Mouse (Mus musculus): ENCODE measurements around the gene Ctdsp2. TPM values are rescaled to one million over a fixed set of nuclear protein-coding genes. Genes with fewer than 3 reads are reported as not detected.

Ctdsp2 gene
- total and polyA plus RNA-seq, 3 experiments = 8.9 to 21.9 (median 20.2) TPM

DNA sequence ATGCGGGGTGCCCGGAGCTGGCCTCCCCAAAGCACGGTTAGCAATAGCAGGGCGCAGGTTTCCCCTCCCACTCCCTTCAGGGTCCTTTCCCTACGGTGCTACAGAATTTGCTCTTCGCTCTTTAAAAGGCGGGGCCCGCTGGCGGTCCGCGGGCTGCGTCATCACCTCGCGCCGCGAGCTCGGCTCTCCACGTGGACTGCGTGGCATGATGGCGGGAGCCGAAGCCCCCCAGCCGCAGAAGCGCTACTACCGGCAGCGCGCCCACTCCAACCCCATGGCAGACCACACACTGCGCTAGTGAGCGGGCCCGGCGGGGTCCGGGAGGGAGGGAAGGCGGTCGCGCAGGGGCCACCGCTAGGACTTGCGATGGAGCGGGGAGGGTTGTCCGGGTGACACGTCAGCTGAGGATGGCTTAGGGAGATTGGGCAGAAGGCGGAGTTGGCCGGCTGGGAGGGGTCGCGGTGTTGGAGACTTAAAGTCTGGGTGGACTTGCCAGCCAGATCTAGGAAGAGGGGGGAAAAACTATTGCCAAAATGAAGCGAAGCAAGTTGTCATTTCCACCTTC, 63.3 kb downstream of the Ctdsp2 start (continued):
- TF ChIP-seq MEF2A (IDR thresholded peaks at IDR 0.05; ENCODE audit: borderline replicate concordance, low read depth, low read length) (no peak; the same call in 1 of the 2 replicates), USF1 (IDR thresholded peaks at IDR 0.05; ENCODE audit: low read depth, low read length) (peak; percentile 63), POLR2AphosphoS2 (IDR thresholded peaks at IDR 0.05; ENCODE audit: low read depth, low read length) (no peak), IRF4 (IDR thresholded peaks at IDR 0.05; ENCODE audit: low read depth, low read length) (0 out of 2 replicates have a peak, but pooled peaks have one; percentile 26), ZNF384 (IDR thresholded peaks at IDR 0.05; ENCODE audit: low read depth, low read length) (no peak), MAFK (IDR thresholded peaks at IDR 0.05; ENCODE audit: insufficient replicate concordance, low read length) (no peak), ZC3H11A (IDR thresholded peaks at IDR 0.05; ENCODE audit: low read depth, low read length) (no peak), E2F4 (IDR thresholded peaks at IDR 0.05; ENCODE audit: insufficient replicate concordance, low read depth, low read length) (no peak), SIN3A (IDR thresholded peaks at IDR 0.05; ENCODE audit: low read length) (peak; percentile 99), PAX5 (IDR thresholded peaks at IDR 0.05; ENCODE audit: low read length) (no peak), MXI1 (IDR thresholded peaks at IDR 0.05; ENCODE audit: low read depth, low read length) (peak; percentile 100), ETS1 (conservative IDR thresholded peaks at IDR 0.05; ENCODE audit: low read depth, low read length) (no peak), ZKSCAN1 (IDR thresholded peaks at IDR 0.05; ENCODE audit: borderline replicate concordance, low read depth, low read length) (no peak), TCF12 (IDR thresholded peaks at IDR 0.05; ENCODE audit: low read depth, low read length) (peak; percentile 84), MYC (IDR thresholded peaks at IDR 0.05; ENCODE audit: low read depth, low read length) (peak; percentile 98), GABPA (IDR thresholded peaks at IDR 0.05; ENCODE audit: insufficient replicate concordance, low read depth, low read length) (no peak; the same call in 1 of the 2 replicates), NELFE (IDR thresholded peaks at IDR 0.05; ENCODE audit: low read depth, low read length) (no peak), SMC3 (IDR thresholded peaks at IDR 0.05; ENCODE audit: low read depth, low read length) (no peak), HCFC1 (IDR thresholded peaks at IDR 0.05; ENCODE audit: low read depth, low read length) (peak; percentile 88)

- peak overlapping the region; percentile 45 for H3K9ac ChIP-seq (ENCODE audit: insufficient read depth, low read depth)
- H3K27ac ChIP-seq (ENCODE audit: insufficient read depth, low read depth) = no peak overlapping the region
- H3K79me2 ChIP-seq (replicated peaks; ENCODE audit: control insufficient read depth, extremely low read depth, insufficient read depth, poor library complexity, severe bottlenecking) = peaks cover 5% of the 10 kb centered on the region; the same call in 1 of the 2 replicates
- TF ChIP-seq ZNF384 (IDR thresholded peaks at IDR 0.05; ENCODE audit: low read depth, low read length) (peak; percentile 83), IRF4 (IDR thresholded peaks at IDR 0.05; ENCODE audit: low read depth, low read length) (no peak), MAX (IDR thresholded peaks at IDR 0.05; ENCODE audit: low read length) (peak; percentile 69), ZMIZ1 (IDR thresholded peaks at IDR 0.05; ENCODE audit: low read depth, low read length) (peak; percentile 78; the same call in 1 of the 2 replicates), CHD1 (IDR thresholded peaks at IDR 0.05; ENCODE audit: low read depth, low read length) (0 out of 2 replicates have a peak, but pooled peaks have one; percentile 59), MEF2A (IDR thresholded peaks at IDR 0.05; ENCODE audit: borderline replicate concordance, low read depth, low read length) (0 out of 2 replicates have a peak, but pooled peaks have one; percentile 17), MYC (IDR thresholded peaks at IDR 0.05; ENCODE audit: low read depth, low read length) (peak; percentile 92), MXI1 (IDR thresholded peaks at IDR 0.05; ENCODE audit: low read depth, low read length) (peak; percentile 69; the same call in 1 of the 2 replicates), ELF1 (IDR thresholded peaks at IDR 0.05; ENCODE audit: low read depth, low read length) (0 out of 2 replicates have a peak, but pooled peaks have one; percentile 8), HCFC1 (IDR thresholded peaks at IDR 0.05; ENCODE audit: low read depth, low read length) (peak; percentile 40; the same call in 1 of the 2 replicates), POLR2AphosphoS2 (IDR thresholded peaks at IDR 0.05; ENCODE audit: low read depth, low read length) (peak; percentile 26), TBP (conservative IDR thresholded peaks at IDR 0.05; ENCODE audit: low read depth, low read length) (peak; percentile 76), UBTF (IDR thresholded peaks at IDR 0.05; ENCODE audit: low read depth, low read length) (no peak), PAX5 (IDR thresholded peaks at IDR 0.05; ENCODE audit: low read length) (no peak), TCF12 (IDR thresholded peaks at IDR 0.05; ENCODE audit: low read depth, low read length) (peak; percentile 35; the same call in 1 of the 2 replicates), ETS1 (conservative IDR thresholded peaks at IDR 0.05; ENCODE audit: low read depth, low read length) (no peak), KAT2A (IDR thresholded peaks at IDR 0.05; ENCODE audit: insufficient replicate concordance, low read length) (0 out of 2 replicates have a peak, but pooled peaks have one; percentile 38), POLR2A (IDR thresholded peaks at IDR 0.05; ENCODE audit: low read depth, low read length) (peak; percentile 46; the same call in 1 of the 2 replicates), JUND (conservative IDR thresholded peaks at IDR 0.05; ENCODE audit: low read depth, low read length) (no peak)
- dilution Hi-C loops (cut with MboI; ENCODE audit: extremely low pct_ligation_motif_present, extremely low pct_unique_long_range_greater_than_20kb, low sequenced_read_pairs) (no loop called here), in situ Hi-C loops (cut with MboI; ENCODE audit: low pct_ligation_motif_present, low pct_unique_long_range_greater_than_20kb, low sequenced_read_pairs) (no loop called here)
- H3K27me3 ChIP-seq (replicated peaks) = no peaks in the 10 kb centered on the region
- no peaks in the 10 kb centered on the region for H3K9me3 ChIP-seq (replicated peaks; ENCODE audit: low read length)
- H3K36me3 ChIP-seq (replicated peaks in 1 of 2; ENCODE audit: control insufficient read depth in 1 of 2, insufficient read depth in 1 of 2, low read length in 1 of 2) = peaks cover 16 to 53% of the 10 kb centered on the region in 2 experiments
- DNase-seq (ENCODE audit: extremely low read depth) = peak; percentile 64
- peaks cover 14 to 39% of the 10 kb centered on the region in 2 experiments for H3K4me1 ChIP-seq (ENCODE audit: control insufficient read depth in 1 of 2, insufficient read depth in 2 of 2)
- H3K4me3 ChIP-seq (replicated peaks in 1 of 3; ENCODE audit: low read depth in 2 of 3, low read length in 2 of 3, poor library complexity in 1 of 3) = peak overlapping the region; percentile 74 to 97 (median 91)
- peak overlapping the region; percentile 94 for H3K4me2 ChIP-seq (ENCODE audit: insufficient read depth, low read depth, poor library complexity, severe bottlenecking)
Observed at GRCm38 (mm10) chr10:127042468-127043115, 64.1 kb downstream of the Ctdsp2 start.
